Mouse (Mus musculus): ENCODE data around the gene Mup16. TPM values are rescaled to one million over a fixed set of nuclear protein-coding genes. Genes with fewer than 3 reads are reported as not detected.
"Not testable (repeated sequence)": the region's sequence is repeated elsewhere in the genome, so short reads cannot be mapped to it uniquely, and the experiment has no call there.

Mup16 gene
- not detected in 2 replicates for total RNA-seq (2014; fragmentation: Nextera tagmentation)
- not detected in 2 replicates for total RNA-seq (2017)

- not testable (repeated sequence) for ATAC-seq (replicated peaks; ENCODE audit: low FRiP score, low TSS enrichment, poor library complexity, severe bottlenecking)
These were observed at the start of gene Mup16 for GRCm38 (mm10) chr4:61519431-61519830. Gene Mup16 (minus strand): TSS chr4:61519531.

- ATAC-seq (replicated peaks; ENCODE audit: low FRiP score, low TSS enrichment, poor library complexity, severe bottlenecking): not testable (repeated sequence)
These were observed 36.6 kb upstream of the Mup16 start for GRCm38 (mm10) chr4:61555887-61556286.

Other genes with a start within 250 kb of the Mup16 start
- gene Mup14, start 215.5 kb downstream of the Mup16 start, total RNA-seq (2014; fragmentation: Nextera tagmentation): not detected in 2 replicates
- gene Mup14, start 215.5 kb downstream of the Mup16 start, total RNA-seq (2017): not detected in 2 replicates
- not detected in 2 replicates for gene Mup15, start 79.8 kb downstream of the Mup16 start, total RNA-seq (2014; fragmentation: Nextera tagmentation)
- gene Mup15, start 79.8 kb downstream of the Mup16 start, total RNA-seq (2017): not detected in 2 replicates
- not detected in 2 replicates for gene Mup17, start 76.3 kb upstream of the Mup16 start, total RNA-seq (2014; fragmentation: Nextera tagmentation)
- gene Mup17, start 76.3 kb upstream of the Mup16 start, total RNA-seq (2017): not detected in 2 replicates
- gene Mup18, start 154.6 kb upstream of the Mup16 start, total RNA-seq (2014; fragmentation: Nextera tagmentation): not detected in 2 replicates
- gene Mup18, start 154.6 kb upstream of the Mup16 start, total RNA-seq (2017): not detected in 2 replicates

Measured in megakaryocyte-erythroid progenitor cell, adult 5-6 weeks (primary cell).